Mouse (Mus musculus): ENCODE measurements around the gene Ms4a7.

Gene Ms4a7

DNA sequence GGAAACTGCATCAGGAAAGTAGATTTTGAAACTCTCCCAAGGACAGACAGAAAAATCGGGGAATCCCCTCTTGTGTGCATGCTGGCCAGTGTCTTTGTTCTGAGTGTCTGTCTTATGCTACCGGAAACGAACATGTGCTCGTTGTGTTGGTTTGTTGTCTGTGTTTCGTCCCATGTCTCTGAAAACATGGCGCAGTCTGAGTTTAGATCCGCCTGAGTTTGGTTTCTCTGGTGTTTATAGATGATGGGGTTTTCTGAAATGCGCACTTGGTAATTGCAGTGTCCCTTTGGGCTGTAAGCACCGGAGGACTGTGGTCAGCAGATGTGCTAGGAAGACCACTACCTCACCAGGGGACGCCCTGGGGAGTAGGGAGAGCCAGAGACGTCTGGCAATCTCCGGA is 43.0 kb downstream of the Ms4a7 start:
- in situ Hi-C loops (cut with MboI; ENCODE audit: low pct_unique_long_range_greater_than_20kb in 1 of 2, low sequenced_read_pairs in 2 of 2, unreplicated experiment in 1 of 2), result no loop called here

DNA sequence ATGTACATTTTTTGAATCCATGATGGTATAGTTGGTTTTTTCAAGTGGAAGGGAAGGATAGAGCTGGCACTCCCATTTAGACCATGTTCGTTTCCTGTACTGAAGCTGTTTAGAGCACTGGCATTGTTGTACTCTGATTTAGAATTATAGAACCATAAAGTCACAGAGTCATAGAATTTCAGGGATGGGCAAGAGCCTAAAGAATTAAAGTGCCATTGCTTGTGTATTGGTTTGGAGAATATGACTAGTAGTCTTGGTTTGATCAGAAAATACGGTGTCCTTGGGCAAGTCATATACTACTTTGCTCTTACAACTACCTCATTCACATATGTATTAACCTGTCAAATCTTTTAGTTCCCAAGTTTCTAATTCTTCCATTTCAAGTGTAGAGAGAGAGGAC is 52.2 kb downstream of the Ms4a7 start, which contains the start of gene Ms4a5:
Gene Ms4a5 (minus strand): TSS at position 101 of the 400 bp plus-strand sequence.
- in situ Hi-C loops (cut with MboI; ENCODE audit: low pct_unique_long_range_greater_than_20kb in 1 of 2, low sequenced_read_pairs in 2 of 2, unreplicated experiment in 1 of 2), result no loop called here

DNA sequence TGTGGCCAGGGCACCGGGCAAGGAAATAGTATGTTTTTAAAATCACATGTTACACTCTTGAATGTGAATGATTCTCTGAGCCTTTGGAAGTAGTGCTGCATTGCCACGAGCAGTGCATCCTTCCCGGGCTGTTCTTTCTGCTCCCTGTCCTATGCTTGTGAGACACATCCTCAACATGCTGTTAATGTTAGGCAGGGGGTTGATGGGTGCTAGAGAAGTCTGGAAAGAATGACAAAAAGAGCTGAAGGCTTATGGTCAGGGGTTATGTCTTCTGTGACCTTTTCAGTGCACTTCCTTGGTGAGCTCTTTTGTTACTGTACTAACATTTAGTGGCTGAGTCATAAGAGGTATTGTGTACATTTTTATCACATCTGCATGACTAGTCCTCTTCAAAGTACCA is 55.7 kb downstream of the Ms4a7 start:
- in situ Hi-C loops (cut with MboI; ENCODE audit: low pct_unique_long_range_greater_than_20kb in 1 of 2, low sequenced_read_pairs in 2 of 2, unreplicated experiment in 1 of 2), result no loop called here

DNA sequence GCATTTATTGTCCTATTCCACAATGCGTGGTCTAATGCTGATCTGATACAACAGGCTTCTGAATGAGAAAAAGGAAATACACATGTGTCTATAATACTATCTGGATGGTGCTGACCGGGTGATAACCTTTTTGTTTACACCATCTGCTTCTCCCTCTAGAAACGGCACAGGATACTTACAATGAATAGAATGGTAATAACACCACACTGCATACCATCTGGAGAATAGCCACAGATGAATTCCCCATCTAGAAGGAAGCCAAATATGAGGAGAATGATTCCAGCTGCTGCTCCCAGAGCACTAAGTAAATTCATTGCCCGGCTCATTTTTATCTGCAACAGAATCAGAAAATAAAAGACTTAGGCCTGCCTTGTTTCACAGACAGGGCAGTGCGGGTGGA is 59.5 kb downstream of the Ms4a7 start:
- in situ Hi-C loops (cut with MboI; ENCODE audit: low pct_unique_long_range_greater_than_20kb in 1 of 2, low sequenced_read_pairs in 2 of 2, unreplicated experiment in 1 of 2), result no loop called here
